Mouse (Mus musculus) E14TG2a.4 (cell line): ENCODE data around the gene Chd9.

Experiments used
- H3K27me3 ChIP-seq: 2 replicates; pipeline ENCODE4 v1.6.1; 2014; ENCODE audit warnings: low read length, control low read depth; ENCODE audit not compliant: insufficient read depth
- H3K36me3 ChIP-seq: 2 replicates; pipeline ENCODE4 v1.6.1; 2014; ENCODE audit warnings: low read length, control low read depth; ENCODE audit not compliant: insufficient read depth
- H3K4me1 ChIP-seq: replicated peaks from 2 replicates; pipeline ENCODE4 v1.6.1; 2014; ENCODE audit warnings: low read depth, low read length, control low read depth
- H3K4me3 ChIP-seq: replicated peaks from 2 replicates; pipeline ENCODE4 v1.5.1; 2014; ENCODE audit warnings: mild to moderate bottlenecking, low read length
- H3K9me3 ChIP-seq: 2 replicates; pipeline ENCODE4 v1.6.1; 2014; ENCODE audit warnings: low read length, control low read depth
- CTCF ChIP-seq: conservative IDR thresholded peaks from 2 replicates; pipeline ENCODE4 v1.5.1; 2014; ENCODE audit warnings: low read length
- NANOG ChIP-seq: IDR thresholded peaks from 2 replicates; pipeline ENCODE4 v1.6.1; 2014; ENCODE audit warnings: borderline replicate concordance, low read length, mixed read lengths
- POU5F1 ChIP-seq: IDR thresholded peaks from 2 replicates; pipeline ENCODE4 v1.6.1; 2014; ENCODE audit warnings: low read length, borderline replicate concordance

Chd9 gene

GRCm38 (mm10) chr8:91077077-91077867, 249.1 kb downstream of the Chd9 start:
- H3K4me3 ChIP-seq = no peak overlapping the region
- H3K36me3 ChIP-seq = peaks cover 11% of the 10 kb centered on the region
- no peaks in the 10 kb centered on the region for H3K9me3 ChIP-seq
- TF ChIP-seq POU5F1 = no peak
- H3K27me3 ChIP-seq = no peaks in the 10 kb centered on the region
- peaks cover 29% of the 10 kb centered on the region for H3K4me1 ChIP-seq

GRCm38 (mm10) chr8:91079678-91080077, 251.5 kb downstream of the Chd9 start:
- Histone ChIP-seq H3K27me3 (no peaks in the 10 kb centered on the region), H3K4me1 (peaks cover 19% of the 10 kb centered on the region), H3K9me3 (no peaks in the 10 kb centered on the region), H3K36me3 (peaks cover 14% of the 10 kb centered on the region), H3K4me3 (no peak overlapping the region)
- TF ChIP-seq NANOG (no peak), POU5F1 (no peak), CTCF (peak; percentile 56)

- H3K4me3 ChIP-seq = peak overlapping the region; percentile 65
- peaks cover 23% of the 10 kb centered on the region for H3K36me3 ChIP-seq
- TF ChIP-seq POU5F1 = no peak
- no peak for TF ChIP-seq NANOG
- TF ChIP-seq CTCF = no peak
Observed at GRCm38 (mm10) chr8:91081911-91082310, 253.8 kb downstream of the Chd9 start.

GRCm38 (mm10) chr8:91082428-91082827, 254.3 kb downstream of the Chd9 start:
- peak overlapping the region; percentile 65 for H3K4me3 ChIP-seq
- no peaks in the 10 kb centered on the region for H3K9me3 ChIP-seq
- H3K4me1 ChIP-seq = peaks cover 17% of the 10 kb centered on the region
- H3K27me3 ChIP-seq = no peaks in the 10 kb centered on the region
- TF ChIP-seq NANOG (no peak), POU5F1 (no peak), CTCF (no peak)
- H3K36me3 ChIP-seq = peaks cover 25% of the 10 kb centered on the region

More at GRCm38 (mm10) chr8:91081911-91082310, 253.8 kb downstream of the Chd9 start:
- no peaks in the 10 kb centered on the region for H3K27me3 ChIP-seq
- H3K4me1 ChIP-seq = peaks cover 18% of the 10 kb centered on the region
- no peaks in the 10 kb centered on the region for H3K9me3 ChIP-seq

- Histone ChIP-seq H3K4me1 (no peaks in the 10 kb centered on the region), H3K27me3 (no peaks in the 10 kb centered on the region), H3K36me3 (peaks cover 72% of the 10 kb centered on the region), H3K9me3 (no peaks in the 10 kb centered on the region), H3K4me3 (no peak overlapping the region)
- TF ChIP-seq CTCF = no peak
- no peak for TF ChIP-seq NANOG
- TF ChIP-seq POU5F1 = no peak
Observed at GRCm38 (mm10) chr8:91088452-91088851, 260.3 kb downstream of the Chd9 start.

- TF ChIP-seq NANOG = no peak
- TF ChIP-seq CTCF = no peak
- no peak for TF ChIP-seq POU5F1
- Histone ChIP-seq H3K27me3 (no peaks in the 10 kb centered on the region), H3K36me3 (peaks cover 75% of the 10 kb centered on the region), H3K9me3 (no peaks in the 10 kb centered on the region), H3K4me3 (no peak overlapping the region), H3K4me1 (no peaks in the 10 kb centered on the region)
Observed at GRCm38 (mm10) chr8:91089601-91090000, 261.4 kb downstream of the Chd9 start.

GRCm38 (mm10) chr8:91094135-91094534, 266.0 kb downstream of the Chd9 start:
- Histone ChIP-seq H3K9me3 (no peaks in the 10 kb centered on the region), H3K4me3 (no peak overlapping the region), H3K36me3 (peaks cover 72% of the 10 kb centered on the region), H3K27me3 (no peaks in the 10 kb centered on the region), H3K4me1 (no peaks in the 10 kb centered on the region)
- TF ChIP-seq POU5F1 (no peak), NANOG (no peak), CTCF (no peak)

- peaks cover 64% of the 10 kb centered on the region for H3K36me3 ChIP-seq
- no peaks in the 10 kb centered on the region for H3K4me1 ChIP-seq
- H3K4me3 ChIP-seq = no peak overlapping the region
- no peak for TF ChIP-seq POU5F1
- H3K27me3 ChIP-seq = no peaks in the 10 kb centered on the region
- no peaks in the 10 kb centered on the region for H3K9me3 ChIP-seq
Observed at GRCm38 (mm10) chr8:91098106-91098505, 270.0 kb downstream of the Chd9 start.
